Mouse (Mus musculus): ENCODE data around the gene Ncam1. TPM values are rescaled to one million over a fixed set of nuclear protein-coding genes. Genes with fewer than 3 reads are reported as not detected.

The Ncam1 gene
- polyA plus RNA-seq, 1 experiment = 3.2 TPM

GRCm38 (mm10) chr9:49707646-49708045 lies 91.1 kb downstream of the Ncam1 start:
- no peak overlapping the region for H3K4me3 ChIP-seq (ENCODE audit: insufficient read depth, low read depth, low read length)
- TF ChIP-seq POLR2A (IDR thresholded peaks at IDR 0.05; ENCODE audit: low read depth, low read length) = no peak
- TF ChIP-seq CTCF (conservative IDR thresholded peaks at IDR 0.05; ENCODE audit: insufficient read depth, insufficient read length, low read depth, low read length) = no peak
- no peaks in the 10 kb centered on the region for H3K4me1 ChIP-seq (ENCODE audit: control insufficient read depth, insufficient read depth, low read length)
- DNase-seq = peak; percentile 81
- no peaks in the 10 kb centered on the region for H3K27me3 ChIP-seq (replicated peaks; ENCODE audit: control insufficient read depth, insufficient read depth, low read length)
- no peaks in the 10 kb centered on the region for H3K36me3 ChIP-seq (ENCODE audit: control insufficient read depth, insufficient read depth, low read length)
- no peak overlapping the region for H3K27ac ChIP-seq (ENCODE audit: insufficient read depth, low read depth, low read length)

GRCm38 (mm10) chr9:49704196-49704967 lies 94.3 kb downstream of the Ncam1 start:
- H3K4me3 ChIP-seq (ENCODE audit: insufficient read depth, low read depth, low read length) = no peak overlapping the region
- no peak overlapping the region for H3K27ac ChIP-seq (ENCODE audit: insufficient read depth, low read depth, low read length)
- no peaks in the 10 kb centered on the region for H3K27me3 ChIP-seq (replicated peaks; ENCODE audit: control insufficient read depth, insufficient read depth, low read length)
- peak; percentile 56 for DNase-seq
- 69% methylated on average over 9 of the region's 9 CpGs for WGBS
- no peaks in the 10 kb centered on the region for H3K4me1 ChIP-seq (ENCODE audit: control insufficient read depth, insufficient read depth, low read length)
- no peaks in the 10 kb centered on the region for H3K36me3 ChIP-seq (ENCODE audit: control insufficient read depth, insufficient read depth, low read length)
- TF ChIP-seq CTCF (conservative IDR thresholded peaks at IDR 0.05; ENCODE audit: insufficient read depth, insufficient read length, low read depth, low read length) (no peak), POLR2A (IDR thresholded peaks at IDR 0.05; ENCODE audit: low read depth, low read length) (no peak)

- no peak for TF ChIP-seq CTCF (conservative IDR thresholded peaks at IDR 0.05; ENCODE audit: insufficient read depth, insufficient read length, low read depth, low read length)
- no peak for TF ChIP-seq POLR2A (IDR thresholded peaks at IDR 0.05; ENCODE audit: low read depth, low read length)
- Histone ChIP-seq H3K27me3 (replicated peaks; ENCODE audit: control insufficient read depth, insufficient read depth, low read length) (no peaks in the 10 kb centered on the region), H3K4me1 (ENCODE audit: control insufficient read depth, insufficient read depth, low read length) (no peaks in the 10 kb centered on the region), H3K36me3 (ENCODE audit: control insufficient read depth, insufficient read depth, low read length) (no peaks in the 10 kb centered on the region), H3K27ac (ENCODE audit: insufficient read depth, low read depth, low read length) (no peak overlapping the region), H3K4me3 (ENCODE audit: insufficient read depth, low read depth, low read length) (no peak overlapping the region)
- DNase-seq = no peak
- 86% methylated on average over 7 of the region's 7 CpGs for WGBS
These were observed 103.4 kb downstream of the Ncam1 start for GRCm38 (mm10) chr9:49695371-49695770.

GRCm38 (mm10) chr9:49692791-49693190 lies 105.9 kb downstream of the Ncam1 start:
- 92% methylated on average over 11 of the region's 11 CpGs for WGBS
- Histone ChIP-seq H3K27ac (ENCODE audit: insufficient read depth, low read depth, low read length) (no peak overlapping the region), H3K36me3 (ENCODE audit: control insufficient read depth, insufficient read depth, low read length) (no peaks in the 10 kb centered on the region), H3K4me3 (ENCODE audit: insufficient read depth, low read depth, low read length) (no peak overlapping the region), H3K4me1 (ENCODE audit: control insufficient read depth, insufficient read depth, low read length) (no peaks in the 10 kb centered on the region), H3K27me3 (replicated peaks; ENCODE audit: control insufficient read depth, insufficient read depth, low read length) (no peaks in the 10 kb centered on the region)
- no peak for DNase-seq
- TF ChIP-seq CTCF (conservative IDR thresholded peaks at IDR 0.05; ENCODE audit: insufficient read depth, insufficient read length, low read depth, low read length) = no peak
- TF ChIP-seq POLR2A (IDR thresholded peaks at IDR 0.05; ENCODE audit: low read depth, low read length) = no peak

- H3K36me3 ChIP-seq (ENCODE audit: control insufficient read depth, insufficient read depth, low read length) = no peaks in the 10 kb centered on the region
- 36% methylated on average over 2 of the region's 2 CpGs for WGBS
- H3K4me3 ChIP-seq (ENCODE audit: insufficient read depth, low read depth, low read length) = no peak overlapping the region
- H3K4me1 ChIP-seq (ENCODE audit: control insufficient read depth, insufficient read depth, low read length) = no peaks in the 10 kb centered on the region
- no peaks in the 10 kb centered on the region for H3K27me3 ChIP-seq (replicated peaks; ENCODE audit: control insufficient read depth, insufficient read depth, low read length)
- TF ChIP-seq POLR2A (IDR thresholded peaks at IDR 0.05; ENCODE audit: low read depth, low read length) (no peak), CTCF (conservative IDR thresholded peaks at IDR 0.05; ENCODE audit: insufficient read depth, insufficient read length, low read depth, low read length) (no peak)
- DNase-seq = no peak
- no peak overlapping the region for H3K27ac ChIP-seq (ENCODE audit: insufficient read depth, low read depth, low read length)
These were observed 107.4 kb downstream of the Ncam1 start for GRCm38 (mm10) chr9:49691344-49691743.

GRCm38 (mm10) chr9:49683566-49684273 lies 115.0 kb downstream of the Ncam1 start:
- peak; percentile 68 for DNase-seq
- 0 out of 2 replicates have a peak overlapping the region, but pooled peaks have one; percentile 5 for H3K27ac ChIP-seq (ENCODE audit: insufficient read depth, low read depth, low read length)
- no peak for TF ChIP-seq CTCF (conservative IDR thresholded peaks at IDR 0.05; ENCODE audit: insufficient read depth, insufficient read length, low read depth, low read length)
- no peak for TF ChIP-seq POLR2A (IDR thresholded peaks at IDR 0.05; ENCODE audit: low read depth, low read length)
- H3K27me3 ChIP-seq (replicated peaks; ENCODE audit: control insufficient read depth, insufficient read depth, low read length) = no peaks in the 10 kb centered on the region
- H3K4me3 ChIP-seq (ENCODE audit: insufficient read depth, low read depth, low read length) = no peak overlapping the region
- H3K4me1 ChIP-seq (ENCODE audit: control insufficient read depth, insufficient read depth, low read length) = peaks cover 30% of the 10 kb centered on the region
- no peaks in the 10 kb centered on the region for H3K36me3 ChIP-seq (ENCODE audit: control insufficient read depth, insufficient read depth, low read length)
- WGBS = 38% methylated on average over 8 of the region's 8 CpGs

GRCm38 (mm10) chr9:49681848-49682469 lies 116.8 kb downstream of the Ncam1 start:
- H3K27me3 ChIP-seq (replicated peaks; ENCODE audit: control insufficient read depth, insufficient read depth, low read length) = no peaks in the 10 kb centered on the region
- H3K36me3 ChIP-seq (ENCODE audit: control insufficient read depth, insufficient read depth, low read length) = no peaks in the 10 kb centered on the region
- H3K27ac ChIP-seq (ENCODE audit: insufficient read depth, low read depth, low read length) = peak overlapping the region; percentile 54; the same call in 1 of the 2 replicates
- no peak overlapping the region for H3K4me3 ChIP-seq (ENCODE audit: insufficient read depth, low read depth, low read length)
- 38% methylated on average over 7 of the region's 7 CpGs for WGBS
- peaks cover 30% of the 10 kb centered on the region for H3K4me1 ChIP-seq (ENCODE audit: control insufficient read depth, insufficient read depth, low read length)
- peak; percentile 83 for DNase-seq
- TF ChIP-seq CTCF (conservative IDR thresholded peaks at IDR 0.05; ENCODE audit: insufficient read depth, insufficient read length, low read depth, low read length) (no peak), POLR2A (IDR thresholded peaks at IDR 0.05; ENCODE audit: low read depth, low read length) (no peak)
